Mouse (Mus musculus): ENCODE data around the gene Ovol1.

Ovol1 gene

GRCm38 (mm10) chr19:5568470-5569140 is 8.2 kb upstream of the Ovol1 start:
- peak; percentile 26 for DNase-seq (ENCODE audit: low spot score)

DNA sequence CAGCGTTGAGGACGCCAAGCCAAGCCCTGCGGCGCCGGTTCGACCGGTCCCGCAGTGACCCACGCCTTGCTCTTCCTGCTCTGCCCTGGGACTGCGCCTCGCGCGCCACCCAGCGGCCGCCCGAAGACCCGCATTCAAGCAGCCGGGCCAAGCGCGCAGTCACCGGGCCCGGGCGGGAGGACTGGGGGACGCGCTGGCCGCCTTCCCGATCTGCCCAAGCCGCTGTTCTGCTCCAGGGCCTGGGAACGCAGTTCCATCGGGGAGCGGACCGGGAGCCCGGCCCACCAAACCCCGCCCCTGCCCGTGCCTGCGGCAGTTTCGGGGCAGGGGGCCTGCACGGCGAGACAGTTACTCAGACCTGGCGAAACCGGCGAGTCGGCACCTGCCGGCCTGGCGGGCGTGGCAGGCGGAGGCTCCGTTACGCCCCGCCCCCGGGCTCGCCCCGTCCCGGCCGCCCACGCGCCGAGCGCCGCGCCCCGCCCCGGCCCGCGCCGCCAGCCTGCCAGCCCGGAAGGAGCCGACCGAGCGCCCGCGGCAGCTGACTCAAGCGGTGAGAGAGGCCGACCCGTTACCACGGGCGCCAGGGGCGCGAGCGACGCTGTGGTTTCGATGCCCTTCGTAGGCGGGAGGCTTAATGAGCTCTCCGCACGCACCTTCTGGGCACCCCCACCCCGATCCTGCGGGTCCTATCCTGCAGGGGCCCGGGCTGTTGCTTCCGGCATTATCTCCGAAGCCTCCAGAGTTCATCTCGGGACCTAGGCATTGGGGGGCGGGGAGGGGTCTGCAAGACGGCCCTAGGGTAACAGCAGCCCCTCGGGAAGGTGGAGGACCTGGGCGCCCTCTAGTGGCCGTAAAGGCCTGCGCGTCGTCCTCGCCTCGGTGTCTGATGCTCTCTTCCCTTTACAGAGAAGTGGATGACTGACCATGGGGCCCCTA is 7.4 kb upstream of the Ovol1 start, which contains the start of gene Ap5b1:
Gene Ap5b1 (plus strand): TSS at position 492 of the 936 bp plus-strand sequence.
- DNase-seq (ENCODE audit: low spot score) = peak; percentile 82

GRCm38 (mm10) chr19:5567180-5567533 is 6.7 kb upstream of the Ovol1 start:
- DNase-seq (ENCODE audit: low spot score) = peak; percentile 9

- DNase-seq (ENCODE audit: low spot score) = no peak
Observed at GRCm38 (mm10) chr19:5566316-5566715, 5.9 kb upstream of the Ovol1 start.

DNA sequence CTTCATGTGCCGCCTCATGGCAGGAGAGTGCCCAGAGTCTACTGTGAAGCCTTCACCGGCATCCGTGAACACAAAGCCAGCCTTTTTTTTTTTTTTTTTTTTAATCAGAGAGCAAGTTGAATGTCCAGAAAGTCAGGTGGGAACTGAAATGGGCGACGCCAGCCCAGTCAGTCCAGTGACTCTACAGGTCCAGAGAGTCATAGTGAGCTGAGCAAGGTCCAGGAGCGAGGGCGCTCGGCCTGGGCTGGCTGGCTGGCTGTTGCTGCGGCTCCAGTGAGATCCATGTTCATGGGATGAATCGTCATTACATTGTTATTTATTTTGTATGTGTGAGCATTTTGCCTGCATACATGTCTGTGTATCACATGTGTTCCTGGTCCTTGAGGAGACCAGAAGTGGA is 2.3 kb upstream of the Ovol1 start:
- DNase-seq (ENCODE audit: low spot score) = no peak

DNA sequence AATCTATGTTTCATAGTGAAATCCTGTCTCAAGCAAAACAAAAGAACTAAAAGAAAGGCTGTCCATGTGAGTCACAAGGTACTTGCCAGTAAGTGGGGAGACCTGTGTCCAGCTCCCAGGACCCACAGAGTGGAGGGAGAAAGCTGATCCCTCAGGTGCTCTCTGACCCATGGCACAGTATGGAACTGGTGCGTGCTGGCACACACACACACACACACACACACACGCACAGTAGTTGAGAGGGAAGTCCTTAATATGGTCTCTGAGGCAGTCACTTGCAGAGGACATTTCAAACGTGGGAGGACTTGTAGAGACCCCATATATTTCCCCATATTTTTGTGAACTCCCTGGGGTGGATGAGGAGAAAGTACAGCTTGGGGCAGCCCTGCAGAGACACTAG is 1.4 kb upstream of the Ovol1 start:
- DNase-seq (ENCODE audit: low spot score) = no peak

GRCm38 (mm10) chr19:5561252-5561790 is 875 bp upstream of the Ovol1 start:
- DNase-seq (ENCODE audit: low spot score) = no peak

DNA sequence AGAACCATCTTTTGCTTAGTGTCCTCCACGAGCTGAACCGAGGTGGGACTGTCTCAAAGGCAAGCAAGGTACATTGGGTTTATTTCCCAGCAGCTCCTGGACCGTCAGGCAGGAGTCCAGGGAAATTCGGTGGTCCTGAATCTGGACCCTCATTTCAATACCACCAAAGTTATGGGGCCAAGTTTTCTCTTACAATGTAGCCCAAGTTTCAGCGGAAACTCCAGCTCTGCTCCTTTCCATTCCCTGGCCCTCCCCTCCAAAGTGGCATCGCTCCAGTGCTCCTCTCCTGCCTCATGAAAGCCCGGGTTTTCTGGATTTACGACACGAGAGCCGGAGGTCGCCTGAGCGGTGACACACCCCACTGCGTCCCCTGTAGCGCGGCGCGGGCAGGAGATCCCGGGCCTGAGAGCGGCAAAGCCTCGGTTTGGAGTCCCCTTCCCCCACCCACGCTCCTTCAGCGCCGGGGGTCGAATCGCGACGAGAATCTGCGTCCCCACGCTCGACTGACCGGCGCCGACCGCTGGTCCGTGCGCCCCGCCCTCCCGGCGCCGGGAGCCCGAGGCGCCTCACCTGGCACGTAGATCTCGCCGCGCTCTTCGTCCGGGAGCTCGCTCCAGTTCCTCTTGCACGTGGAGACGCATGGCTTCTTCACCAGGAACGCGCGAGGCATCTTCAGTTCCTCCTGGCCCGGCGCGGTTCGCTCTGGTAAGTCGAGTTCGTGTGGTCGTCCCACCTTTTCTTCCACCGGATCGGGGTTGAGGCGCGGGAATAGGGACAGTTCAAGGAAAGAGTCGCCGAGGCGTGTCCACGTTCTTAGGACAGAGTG is 602 bp downstream of the Ovol1 start:
- no peak for DNase-seq (ENCODE audit: low spot score)

- DNase-seq (ENCODE audit: low spot score) = no peak
Observed at GRCm38 (mm10) chr19:5559229-5559628, 1.2 kb downstream of the Ovol1 start.

DNA sequence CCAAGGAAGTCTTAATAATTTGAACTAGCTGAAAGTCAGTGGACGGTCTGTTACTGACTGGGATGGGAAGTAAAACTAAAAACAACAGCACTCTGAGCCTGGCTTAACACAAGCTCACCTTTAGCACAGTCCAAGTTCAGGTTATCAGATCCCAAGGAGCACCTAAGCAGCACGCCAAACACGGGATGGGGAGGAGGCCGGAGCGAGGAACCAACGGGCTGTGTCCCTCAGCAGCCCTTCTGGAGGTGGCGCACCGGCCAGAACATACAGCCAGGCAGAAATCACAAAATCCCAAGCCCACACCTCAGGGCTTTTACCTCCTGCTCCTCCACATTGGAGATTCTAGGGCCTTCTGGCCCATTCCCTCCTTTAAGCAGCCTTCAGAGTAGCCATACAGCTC is 1.7 kb downstream of the Ovol1 start:
- DNase-seq (ENCODE audit: low spot score) = no peak

- no peak for DNase-seq (ENCODE audit: low spot score)
Observed at GRCm38 (mm10) chr19:5558169-5558568, 2.3 kb downstream of the Ovol1 start.

- DNase-seq (ENCODE audit: low spot score) = no peak
Observed at GRCm38 (mm10) chr19:5554212-5554611, 6.2 kb downstream of the Ovol1 start.

GRCm38 (mm10) chr19:5553802-5554201 is 6.6 kb downstream of the Ovol1 start:
- DNase-seq (ENCODE audit: low spot score) = no peak

DNA sequence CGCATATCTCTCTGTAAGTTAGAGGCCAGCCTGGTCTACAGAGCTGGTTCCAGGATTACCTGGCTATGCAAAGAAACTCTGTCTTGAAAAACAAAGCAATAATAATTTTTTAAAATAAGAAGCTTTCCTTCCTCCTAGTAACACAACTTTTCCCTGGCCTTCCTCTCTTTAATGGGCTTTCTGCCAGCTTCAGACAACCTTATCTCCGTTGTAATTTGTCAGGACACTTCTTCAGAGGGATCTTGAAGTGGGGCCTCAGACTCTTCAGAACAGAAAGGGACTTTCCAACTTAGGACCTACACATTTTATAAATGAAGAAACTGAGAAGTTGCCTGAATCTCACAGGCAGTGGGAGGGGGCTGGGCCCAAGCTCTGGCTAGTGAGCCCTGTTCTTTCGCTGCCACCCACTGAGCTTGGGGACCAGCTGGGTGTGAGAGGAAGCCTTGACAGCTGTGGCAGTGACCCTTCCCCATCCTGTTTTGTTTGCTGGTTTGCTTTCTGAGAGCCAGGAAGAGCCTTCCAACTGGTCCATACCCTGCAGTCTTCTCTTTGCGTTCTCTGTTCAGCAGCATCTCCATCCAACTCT is 12.9 kb downstream of the Ovol1 start:
- DNase-seq (ENCODE audit: low spot score) = no peak

- no peak for DNase-seq (ENCODE audit: low spot score)
Observed at GRCm38 (mm10) chr19:5544031-5544430, 16.4 kb downstream of the Ovol1 start.

GRCm38 (mm10) chr19:5543362-5543761 is 17.1 kb downstream of the Ovol1 start:
- no peak for DNase-seq (ENCODE audit: low spot score)

GRCm38 (mm10) chr19:5538786-5539185 is 21.7 kb downstream of the Ovol1 start:
- DNase-seq (ENCODE audit: low spot score) = no peak

- no peak for DNase-seq (ENCODE audit: low spot score)
Observed at GRCm38 (mm10) chr19:5532520-5532919, 27.9 kb downstream of the Ovol1 start.

- no peak for DNase-seq (ENCODE audit: low spot score)
Observed at GRCm38 (mm10) chr19:5530138-5530524, 30.3 kb downstream of the Ovol1 start.

DNA sequence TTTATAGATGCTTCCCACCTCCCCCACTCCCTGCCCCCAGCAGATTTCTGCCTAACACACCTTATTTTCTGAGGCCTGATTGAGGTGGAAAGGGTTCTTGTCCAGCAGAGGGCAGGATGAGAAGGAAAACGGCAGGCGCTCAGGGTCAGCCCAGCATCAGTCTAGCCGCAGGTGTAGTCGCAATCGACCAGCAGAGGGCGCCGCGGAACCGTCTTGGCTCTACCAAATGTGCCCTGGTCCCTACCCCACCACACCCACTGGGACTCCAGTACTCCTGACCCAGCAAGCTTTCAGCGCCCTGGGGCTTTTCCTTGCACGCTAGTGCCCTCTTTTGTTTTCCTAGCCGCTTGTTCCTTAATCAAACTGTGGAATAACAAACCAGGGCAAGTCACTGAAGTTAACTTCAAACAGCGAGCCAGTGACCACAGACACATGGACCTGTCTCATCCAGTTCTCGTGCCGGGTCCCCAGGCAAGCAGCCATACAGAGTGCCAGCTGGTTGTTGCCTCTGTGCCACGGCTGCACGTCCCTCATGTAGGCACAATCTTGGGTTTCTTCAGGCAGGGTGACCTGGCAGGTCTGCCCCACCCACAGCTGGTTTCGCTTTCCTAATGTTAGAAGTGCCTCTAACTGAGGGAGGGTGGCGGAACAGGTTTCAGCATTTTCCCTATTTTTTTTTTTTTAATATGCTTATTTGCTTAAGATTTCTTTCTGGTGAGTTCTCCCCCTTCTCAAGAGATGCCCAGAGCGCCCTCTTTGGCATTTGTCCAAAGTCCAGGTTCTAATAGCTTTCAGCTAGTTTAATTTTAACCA is 30.9 kb downstream of the Ovol1 start:
- DNase-seq (ENCODE audit: low spot score) = peak; percentile 85

DNA sequence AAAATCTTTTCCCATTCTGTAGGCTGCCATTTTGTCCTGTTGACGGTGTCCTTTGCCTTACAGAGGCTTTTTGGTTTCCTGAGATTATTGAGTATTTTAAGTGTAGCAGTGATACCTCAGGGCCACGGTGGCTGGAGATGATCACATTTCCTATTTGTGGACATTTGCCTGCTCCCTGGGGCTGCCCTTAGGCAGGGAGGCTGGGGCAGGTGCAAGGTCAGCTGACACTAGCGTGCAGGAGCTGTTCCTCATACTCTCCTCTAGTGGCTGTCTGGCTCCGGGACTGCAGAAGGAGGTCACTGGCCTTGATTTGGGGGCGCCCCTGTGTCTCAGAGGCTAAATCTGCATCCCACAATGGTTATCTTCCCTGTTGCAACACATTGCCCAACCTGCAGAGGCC is 35.2 kb downstream of the Ovol1 start:
- no peak for DNase-seq (ENCODE audit: low spot score)
